In the genomic region with DNA sequence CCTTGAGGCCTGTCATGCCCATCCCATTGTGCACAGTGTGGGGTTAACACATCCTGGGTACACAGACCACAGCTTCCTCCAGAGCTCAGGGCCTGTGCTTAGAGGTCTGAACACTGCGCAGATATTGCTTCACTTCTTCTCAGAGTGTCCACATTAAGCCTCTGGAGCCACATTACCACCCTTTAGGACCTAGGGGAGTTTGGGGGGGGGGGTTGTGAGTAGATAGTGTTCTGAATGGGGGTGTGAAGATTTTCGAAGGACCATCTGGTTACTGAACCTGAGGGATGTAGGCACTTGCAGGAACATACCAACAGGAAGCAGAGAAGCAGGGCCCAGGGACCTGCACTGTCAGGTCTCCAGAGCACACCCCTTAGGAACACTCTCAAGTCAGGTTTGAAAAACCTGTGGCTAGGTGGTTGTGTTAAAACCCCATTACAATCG, we compare ENCODE assay signal across 8 mouse cellular contexts. TPM values are rescaled to one million over a fixed set of nuclear protein-coding genes. Genes with fewer than 3 reads are reported as not detected.
DNase-seq lines count a peak whose midpoint lies in the region; ATAC-seq lines count a peak whose summit lies in the region.

No protein-coding gene starts in this region.

- WGBS in kidney, embryonic 14.5 days = 41% methylated on average over 3 of the region's 3 CpGs
- 30% methylated on average over 3 of the region's 3 CpGs for WGBS in embryonic facial prominence, embryonic 12.5 days
- 37% methylated on average over 3 of the region's 3 CpGs for WGBS in limb, embryonic 15.5 days
- 46% methylated on average over 3 of the region's 3 CpGs for WGBS in stomach, embryonic 15.5 days

- H3K36me3 ChIP-seq in kidney, embryonic 14.5 days (ENCODE audit: control insufficient read depth, insufficient read depth, low read length) = no peaks in the 10 kb centered on the region
- H3K36me3 ChIP-seq in embryonic facial prominence, embryonic 12.5 days = no peaks in the 10 kb centered on the region
- H3K36me3 ChIP-seq in limb, embryonic 15.5 days = no peaks in the 10 kb centered on the region
- no peaks in the 10 kb centered on the region for H3K36me3 ChIP-seq in stomach, embryonic 15.5 days

- ATAC-seq in kidney, embryonic 14.5 days (ENCODE audit: low FRiP score, low TSS enrichment) = no peak
- ATAC-seq in embryonic facial prominence, embryonic 12.5 days (ENCODE audit: insufficient number of reproducible peaks, insufficient read depth, low FRiP score, low TSS enrichment) = no peak
- ATAC-seq in limb, embryonic 15.5 days (ENCODE audit: insufficient number of reproducible peaks, low FRiP score, low TSS enrichment, low read depth) = no peak
- no peak for ATAC-seq in stomach, embryonic 15.5 days (ENCODE audit: insufficient read depth, low FRiP score, low read depth)
- ATAC-seq in frontal cortex, adult (ENCODE audit: low TSS enrichment) = no peak

- H3K27ac ChIP-seq in kidney, embryonic 14.5 days (ENCODE audit: low read depth, low read length) = no peak overlapping the region
- H3K27ac ChIP-seq in embryonic facial prominence, embryonic 12.5 days = peak overlapping the region; percentile 92
- no peak overlapping the region for H3K27ac ChIP-seq in limb, embryonic 15.5 days
- H3K27ac ChIP-seq in stomach, embryonic 15.5 days = no peak overlapping the region

- H3K9me3 ChIP-seq in kidney, embryonic 14.5 days (ENCODE audit: control insufficient read depth, low read length) = no peaks in the 10 kb centered on the region
- H3K9me3 ChIP-seq in embryonic facial prominence, embryonic 12.5 days = no peaks in the 10 kb centered on the region
- H3K9me3 ChIP-seq in limb, embryonic 15.5 days = no peaks in the 10 kb centered on the region
- H3K9me3 ChIP-seq in stomach, embryonic 15.5 days = no peaks in the 10 kb centered on the region

- no peak for DNase-seq in kidney, postnatal 10 days
- no peak for DNase-seq in cerebellum, adult 8-10 months
- no peak for DNase-seq in cerebellum, postnatal 4 days (ENCODE audit: low spot score in 2 of 2)

- H3K4me2 ChIP-seq in kidney, embryonic 14.5 days (replicated peaks; ENCODE audit: low read depth, low read length) = peak overlapping the region; percentile 94
- H3K4me2 ChIP-seq in embryonic facial prominence, embryonic 12.5 days (replicated peaks) = peak overlapping the region; percentile 75
- peak overlapping the region; percentile 34 for H3K4me2 ChIP-seq in limb, embryonic 15.5 days
- peak overlapping the region; percentile 23 for H3K4me2 ChIP-seq in stomach, embryonic 15.5 days

- H3K4me1 ChIP-seq in kidney, embryonic 14.5 days (ENCODE audit: control insufficient read depth, insufficient read depth, low read length) = peaks cover 14% of the 10 kb centered on the region; the same call in 1 of the 2 replicates
- peaks cover 47% of the 10 kb centered on the region for H3K4me1 ChIP-seq in embryonic facial prominence, embryonic 12.5 days
- H3K4me1 ChIP-seq in limb, embryonic 15.5 days = peaks cover 42% of the 10 kb centered on the region
- H3K4me1 ChIP-seq in stomach, embryonic 15.5 days = peaks cover 27% of the 10 kb centered on the region

- no peak overlapping the region for H3K9ac ChIP-seq in kidney, embryonic 14.5 days (ENCODE audit: low read depth, low read length)
- H3K9ac ChIP-seq in embryonic facial prominence, embryonic 12.5 days = peak overlapping the region; percentile 96; the same call in 1 of the 2 replicates
- H3K9ac ChIP-seq in limb, embryonic 15.5 days = no peak overlapping the region
- no peak overlapping the region for H3K9ac ChIP-seq in stomach, embryonic 15.5 days

- peaks cover 6% of the 10 kb centered on the region; the same call in 1 of the 2 replicates for H3K27me3 ChIP-seq in kidney, embryonic 14.5 days (ENCODE audit: control insufficient read depth, insufficient read depth, low read length)
- H3K27me3 ChIP-seq in embryonic facial prominence, embryonic 12.5 days = peaks cover 10% of the 10 kb centered on the region; the same call in 1 of the 2 replicates
- peaks cover 23% of the 10 kb centered on the region for H3K27me3 ChIP-seq in limb, embryonic 15.5 days
- H3K27me3 ChIP-seq in stomach, embryonic 15.5 days (replicated peaks) = peaks cover 28% of the 10 kb centered on the region

- peak overlapping the region; percentile 73 for H3K4me3 ChIP-seq in kidney, embryonic 14.5 days (ENCODE audit: low read length)
- peak overlapping the region; percentile 74 for H3K4me3 ChIP-seq in embryonic facial prominence, embryonic 12.5 days
- H3K4me3 ChIP-seq in limb, embryonic 15.5 days = peak overlapping the region; percentile 66
- no peak overlapping the region; the same call in 1 of the 2 replicates for H3K4me3 ChIP-seq in stomach, embryonic 15.5 days (replicated peaks)

RNA-seq across cellular contexts. Expression of a gene that starts 3.3 kb away (rescaled TPM):
- 24.0 and 27.3 TPM in 2 replicates for polyA plus RNA-seq in kidney, embryonic 14.5 days (2014; fragmentation: Nextera tagmentation; extraction: Ambion mirVana)
- polyA plus RNA-seq in embryonic facial prominence, embryonic 12.5 days (2016; fragmentation: Nextera tagmentation; extraction: Ambion mirVana) = 39.2 and 40.9 TPM in 2 replicates
- 21.3 and 23.4 TPM in 2 replicates for polyA plus RNA-seq in limb, embryonic 15.5 days (2015; fragmentation: Nextera tagmentation; extraction: Ambion mirVana)
- 13.4 and 13.9 TPM in 2 replicates for polyA plus RNA-seq in stomach, embryonic 15.5 days (2015; fragmentation: Nextera tagmentation; extraction: Ambion mirVana)

Comparison
In these comparisons a context has a peak if more than half of its experiments do, and no peak if none do; other contexts are left out.
1. H3K4me2 ChIP-seq: peak in every context shown above with its lines; median percentile 94 in kidney, embryonic 14.5 days; 75 in embryonic facial prominence, embryonic 12.5 days; 34 in limb, embryonic 15.5 days; 23 in stomach, embryonic 15.5 days.